Mouse (Mus musculus): Measurements from ENCODE around the gene Sppl2b. TPM values are rescaled to one million over a fixed set of nuclear protein-coding genes. Genes with fewer than 3 reads are reported as not detected.

Gene Sppl2b
- polyA plus RNA-seq, 1 experiment from 2014 or later, result 45.2 TPM

- peaks cover 8% of the 10 kb centered on the region for H3K4me1 ChIP-seq
- H3K36me3 ChIP-seq (replicated peaks), result peaks cover 87% of the 10 kb centered on the region
- no peak for DNase-seq (ENCODE audit: low spot score)
- no peaks in the 10 kb centered on the region for H3K9me3 ChIP-seq
- H3K27me3 ChIP-seq (replicated peaks; ENCODE audit: low read depth, poor library complexity, severe bottlenecking), result no peaks in the 10 kb centered on the region
- 93% methylated on average over 11 of the region's 11 CpGs for WGBS
- no peak overlapping the region for H3K27ac ChIP-seq (replicated peaks)
- H3K4me3 ChIP-seq, result no peak overlapping the region
Observed at GRCm38 (mm10) chr10:80904709-80905108, 49.6 kb downstream of the Sppl2b start.

- H3K4me3 ChIP-seq, result no peak overlapping the region
- no peak overlapping the region for H3K27ac ChIP-seq (replicated peaks)
- DNase-seq (ENCODE audit: low spot score), result no peak
- peaks cover 96% of the 10 kb centered on the region for H3K36me3 ChIP-seq (replicated peaks)
- no peaks in the 10 kb centered on the region for H3K9me3 ChIP-seq
- H3K4me1 ChIP-seq, result peaks cover 8% of the 10 kb centered on the region; the same call in 1 of the 2 replicates
- H3K27me3 ChIP-seq (replicated peaks; ENCODE audit: low read depth, poor library complexity, severe bottlenecking), result no peaks in the 10 kb centered on the region
- WGBS, result 94% methylated on average over 22 of the region's 22 CpGs
Observed at GRCm38 (mm10) chr10:80909375-80910162, 54.5 kb downstream of the Sppl2b start.

- peaks cover 96% of the 10 kb centered on the region for H3K36me3 ChIP-seq (replicated peaks)
- peaks cover 15% of the 10 kb centered on the region for H3K4me1 ChIP-seq
- no peaks in the 10 kb centered on the region for H3K9me3 ChIP-seq
- DNase-seq (ENCODE audit: low spot score), result no peak
- no peak overlapping the region for H3K27ac ChIP-seq (replicated peaks)
- no peaks in the 10 kb centered on the region for H3K27me3 ChIP-seq (replicated peaks; ENCODE audit: low read depth, poor library complexity, severe bottlenecking)
- no peak overlapping the region for H3K4me3 ChIP-seq
- WGBS, result 91% methylated on average over 4 of the region's 4 CpGs
Observed at GRCm38 (mm10) chr10:80911354-80911753, 56.3 kb downstream of the Sppl2b start.

GRCm38 (mm10) chr10:80911891-80912290 is 56.8 kb downstream of the Sppl2b start:
- Histone ChIP-seq H3K4me3 (no peak overlapping the region), H3K27ac (replicated peaks) (no peak overlapping the region), H3K9me3 (no peaks in the 10 kb centered on the region), H3K27me3 (replicated peaks; ENCODE audit: low read depth, poor library complexity, severe bottlenecking) (no peaks in the 10 kb centered on the region), H3K4me1 (peaks cover 20% of the 10 kb centered on the region), H3K36me3 (replicated peaks) (peaks cover 95% of the 10 kb centered on the region)
- DNase-seq (ENCODE audit: low spot score), result no peak

GRCm38 (mm10) chr10:80913364-80914011 is 58.4 kb downstream of the Sppl2b start:
- H3K27ac ChIP-seq (replicated peaks), result no peak overlapping the region
- H3K36me3 ChIP-seq (replicated peaks), result peaks cover 79% of the 10 kb centered on the region
- DNase-seq (ENCODE audit: low spot score), result no peak
- H3K9me3 ChIP-seq, result no peaks in the 10 kb centered on the region
- H3K4me1 ChIP-seq, result peaks cover 35% of the 10 kb centered on the region
- WGBS, result 88% methylated on average over 7 of the region's 8 CpGs
- H3K4me3 ChIP-seq, result no peak overlapping the region
- H3K27me3 ChIP-seq (replicated peaks; ENCODE audit: low read depth, poor library complexity, severe bottlenecking), result no peaks in the 10 kb centered on the region

GRCm38 (mm10) chr10:80914253-80914656 is 59.2 kb downstream of the Sppl2b start:
- peaks cover 72% of the 10 kb centered on the region for H3K36me3 ChIP-seq (replicated peaks)

GRCm38 (mm10) chr10:80915260-80915659 is 60.2 kb downstream of the Sppl2b start:
- H3K4me3 ChIP-seq, result peak overlapping the region; percentile 99; the same call in 1 of the 2 replicates
- no peaks in the 10 kb centered on the region for H3K27me3 ChIP-seq (replicated peaks; ENCODE audit: low read depth, poor library complexity, severe bottlenecking)
- H3K9me3 ChIP-seq, result no peaks in the 10 kb centered on the region
- H3K4me1 ChIP-seq, result peaks cover 37% of the 10 kb centered on the region
- no peak for DNase-seq (ENCODE audit: low spot score)
- H3K36me3 ChIP-seq (replicated peaks), result peaks cover 62% of the 10 kb centered on the region
- 83% methylated on average over 2 of the region's 2 CpGs for WGBS
- H3K27ac ChIP-seq (replicated peaks), result no peak overlapping the region

More at GRCm38 (mm10) chr10:80914253-80914656, 59.2 kb downstream of the Sppl2b start:
- no peak for DNase-seq (ENCODE audit: low spot score)
- Histone ChIP-seq H3K27ac (replicated peaks) (no peak overlapping the region), H3K9me3 (no peaks in the 10 kb centered on the region), H3K27me3 (replicated peaks; ENCODE audit: low read depth, poor library complexity, severe bottlenecking) (no peaks in the 10 kb centered on the region), H3K4me1 (peaks cover 37% of the 10 kb centered on the region), H3K4me3 (no peak overlapping the region)
- WGBS, result 88% methylated on average over 5 of the region's 5 CpGs

GRCm38 (mm10) chr10:80915736-80916135 is 60.7 kb downstream of the Sppl2b start:
- H3K27ac ChIP-seq (replicated peaks), result no peak overlapping the region
- no peaks in the 10 kb centered on the region for H3K9me3 ChIP-seq
- peaks cover 37% of the 10 kb centered on the region for H3K4me1 ChIP-seq
- peaks cover 57% of the 10 kb centered on the region for H3K36me3 ChIP-seq (replicated peaks)
- no peaks in the 10 kb centered on the region for H3K27me3 ChIP-seq (replicated peaks; ENCODE audit: low read depth, poor library complexity, severe bottlenecking)
- DNase-seq (ENCODE audit: low spot score), result no peak
- peak overlapping the region; percentile 99; the same call in 1 of the 2 replicates for H3K4me3 ChIP-seq
- 92% methylated on average over 4 of the region's 4 CpGs for WGBS

- under 1% methylated on average over 15 of the region's 15 CpGs for WGBS
- 0 out of 2 replicates have a peak, but pooled peaks cover 7% of the 10 kb centered on the region for H3K27me3 ChIP-seq (replicated peaks; ENCODE audit: low read depth, poor library complexity, severe bottlenecking)
- peaks cover 41% of the 10 kb centered on the region for H3K36me3 ChIP-seq (replicated peaks)
- H3K27ac ChIP-seq (replicated peaks), result peak overlapping the region; percentile 94
- H3K9me3 ChIP-seq, result no peaks in the 10 kb centered on the region
- DNase-seq (ENCODE audit: low spot score), result peak; percentile 49
- H3K4me3 ChIP-seq, result peak overlapping the region; percentile 99
- peaks cover 46% of the 10 kb centered on the region for H3K4me1 ChIP-seq
Observed at GRCm38 (mm10) chr10:80917336-80917778, 62.3 kb downstream of the Sppl2b start.

- Histone ChIP-seq H3K27me3 (replicated peaks; ENCODE audit: low read depth, poor library complexity, severe bottlenecking) (0 out of 2 replicates have a peak, but pooled peaks cover 11% of the 10 kb centered on the region), H3K27ac (replicated peaks) (peak within 1 kb of the TSS; percentile 94), H3K36me3 (replicated peaks) (peaks cover 35% of the 10 kb centered on the region), H3K4me1 (peaks cover 46% of the 10 kb centered on the region), H3K4me3 (peak within 1 kb of the TSS; percentile 99), H3K9me3 (no peaks in the 10 kb centered on the region)
- DNase-seq (ENCODE audit: low spot score), result peak; percentile 82
- WGBS, result 1% methylated on average over 61 of the region's 61 CpGs
Observed at GRCm38 (mm10) chr10:80917779-80918434, 62.8 kb downstream of the Sppl2b start, which contains the start of gene Lmnb2. Gene Lmnb2, minus strand, starts transcription at chr10:80918245.
